Mouse (Mus musculus): ENCODE measurements around the gene Gast.

- TF ChIP-seq POLR2A (IDR thresholded peaks at IDR 0.05; ENCODE audit: borderline replicate concordance, insufficient read depth, low read length) (no peak), CTCF (IDR thresholded peaks at IDR 0.05; ENCODE audit: borderline replicate concordance, insufficient read depth, low read depth, low read length) (no peak)
These were observed 22.6 kb downstream of the Gast start for GRCm38 (mm10) chr11:100356819-100357211.

Measured in cerebellum, adult 2 months (tissue).